Mouse (Mus musculus): Measurements from ENCODE around the gene Olfr1090. TPM values are rescaled to one million over a fixed set of nuclear protein-coding genes. Genes with fewer than 3 reads are reported as not detected.

Olfr1090 gene
- polyA plus RNA-seq (2012; rRNA removed): not detected in 2 replicates

- no peak for DNase-seq
- no peak within 1 kb of the TSS for H3K4me3 ChIP-seq (replicated peaks; ENCODE audit: extremely low read depth, low read depth, low read length)
- 80% methylated on average over 1 of the region's 1 CpGs for WGBS
- no peaks in the 10 kb centered on the region for H3K4me1 ChIP-seq (ENCODE audit: control insufficient read depth, insufficient read depth, low read length)
- TF ChIP-seq POLR2A (IDR thresholded peaks at IDR 0.05; ENCODE audit: borderline replicate concordance, extremely low read depth, low read depth, low read length) (no peak), CTCF (IDR thresholded peaks at IDR 0.05; ENCODE audit: insufficient read depth, low read length) (no peak)
Observed at GRCm38 (mm10) chr2:86758893-86759292, at the start of gene Olfr1090. TSS of gene Olfr1090 (minus strand) at chr2:86758993.

- no peaks in the 10 kb centered on the region for H3K4me1 ChIP-seq (ENCODE audit: control insufficient read depth, insufficient read depth, low read length)
- 60% methylated on average over 2 of the region's 2 CpGs for WGBS
Observed at GRCm38 (mm10) chr2:86782179-86782578, 23.4 kb upstream of the Olfr1090 start, which contains the start of gene Olfr1093. TSS of gene Olfr1093 (plus strand) at chr2:86782479.

GRCm38 (mm10) chr2:86761050-86761449 lies 2.3 kb upstream of the Olfr1090 start:
- Histone ChIP-seq H3K4me3 (replicated peaks; ENCODE audit: extremely low read depth, low read depth, low read length) (no peak overlapping the region), H3K4me1 (ENCODE audit: control insufficient read depth, insufficient read depth, low read length) (no peaks in the 10 kb centered on the region)
- WGBS: 97% methylated on average over 6 of the region's 6 CpGs
- DNase-seq: no peak
- TF ChIP-seq POLR2A (IDR thresholded peaks at IDR 0.05; ENCODE audit: borderline replicate concordance, extremely low read depth, low read depth, low read length) (no peak), CTCF (IDR thresholded peaks at IDR 0.05; ENCODE audit: insufficient read depth, low read length) (no peak)

More at GRCm38 (mm10) chr2:86782179-86782578, 23.4 kb upstream of the Olfr1090 start, which contains the start of gene Olfr1093:
- no peak for TF ChIP-seq POLR2A (IDR thresholded peaks at IDR 0.05; ENCODE audit: borderline replicate concordance, extremely low read depth, low read depth, low read length)
- TF ChIP-seq CTCF (IDR thresholded peaks at IDR 0.05; ENCODE audit: insufficient read depth, low read length): no peak
- no peak within 1 kb of the TSS for H3K4me3 ChIP-seq (replicated peaks; ENCODE audit: extremely low read depth, low read depth, low read length)
- DNase-seq: no peak

- Histone ChIP-seq H3K4me3 (replicated peaks; ENCODE audit: extremely low read depth, low read depth, low read length) (no peak within 1 kb of the TSS), H3K4me1 (ENCODE audit: control insufficient read depth, insufficient read depth, low read length) (no peaks in the 10 kb centered on the region)
- no peak for DNase-seq
- TF ChIP-seq CTCF (IDR thresholded peaks at IDR 0.05; ENCODE audit: insufficient read depth, low read length) (no peak), POLR2A (IDR thresholded peaks at IDR 0.05; ENCODE audit: borderline replicate concordance, extremely low read depth, low read depth, low read length) (no peak)
Observed at GRCm38 (mm10) chr2:86733601-86734000, 25.2 kb downstream of the Olfr1090 start, which contains the start of gene Olfr1089. TSS of gene Olfr1089 (minus strand) at chr2:86733701.

Other genes with a start within 250 kb of the Olfr1090 start
- gene Olfr1079, start 216.5 kb downstream of the Olfr1090 start, polyA plus RNA-seq (2012; rRNA removed): not detected in 2 replicates
- gene Olfr1080, start 200.8 kb downstream of the Olfr1090 start, polyA plus RNA-seq (2012; rRNA removed): not detected in 2 replicates
- not detected in 2 replicates for gene Olfr1082, start 160.0 kb downstream of the Olfr1090 start, polyA plus RNA-seq (2012; rRNA removed)
- not detected in 2 replicates for gene Olfr1084, start 119.3 kb downstream of the Olfr1090 start, polyA plus RNA-seq (2012; rRNA removed)
- gene Olfr1085, start 97.0 kb downstream of the Olfr1090 start, polyA plus RNA-seq (2012; rRNA removed): not detected in 2 replicates
- not detected in 2 replicates for gene Olfr1086, start 78.9 kb downstream of the Olfr1090 start, polyA plus RNA-seq (2012; rRNA removed)
- not detected in 2 replicates for gene Olfr1087, start 60.6 kb downstream of the Olfr1090 start, polyA plus RNA-seq (2012; rRNA removed)
- not detected in 2 replicates for gene Olfr1089, start 25.3 kb downstream of the Olfr1090 start, polyA plus RNA-seq (2012; rRNA removed)
- not detected in 2 replicates for gene Olfr1093, start 23.5 kb upstream of the Olfr1090 start, polyA plus RNA-seq (2012; rRNA removed)
- gene Olfr141, start 51.0 kb upstream of the Olfr1090 start, polyA plus RNA-seq (2012; rRNA removed): not detected in 2 replicates
- not detected in 2 replicates for gene Olfr1094, start 65.7 kb upstream of the Olfr1090 start, polyA plus RNA-seq (2012; rRNA removed)
- gene Olfr1095, start 92.7 kb upstream of the Olfr1090 start, polyA plus RNA-seq (2012; rRNA removed): not detected in 2 replicates
- gene Gm13723, start 115.8 kb upstream of the Olfr1090 start, polyA plus RNA-seq (2012; rRNA removed): not detected in 2 replicates
- not detected in 2 replicates for gene Olfr1097, start 133.2 kb upstream of the Olfr1090 start, polyA plus RNA-seq (2012; rRNA removed)
- not detected in 2 replicates for gene Olfr1098, start 165.6 kb upstream of the Olfr1090 start, polyA plus RNA-seq (2012; rRNA removed)
- gene Olfr1099, start 201.7 kb upstream of the Olfr1090 start, polyA plus RNA-seq (2012; rRNA removed): not detected in 2 replicates
- not detected in 2 replicates for gene Olfr1100, start 221.0 kb upstream of the Olfr1090 start, polyA plus RNA-seq (2012; rRNA removed)
- not detected in 2 replicates for gene Olfr1101, start 232.2 kb upstream of the Olfr1090 start, polyA plus RNA-seq (2012; rRNA removed)
- not detected in 2 replicates for gene Olfr1102, start 239.4 kb upstream of the Olfr1090 start, polyA plus RNA-seq (2012; rRNA removed)

All from lung, adult 2 months (tissue).